Comparison of ENCODE assay signal across 9 mouse cellular contexts in genomic region chr10:81418216-81419070, GRCm38 (mm10). TPM values are rescaled to one million over a fixed set of nuclear protein-coding genes. Genes with fewer than 3 reads are reported as not detected.
DNase-seq lines count a peak whose midpoint lies in the region; ATAC-seq and TF ChIP-seq lines count a peak whose summit lies in the region.
"Had no signal": no experiment of that assay in that cellular context is flagged by ENCODE, and none has a peak within 500 bp of the region (broad histone marks: within the 10 kb centered on the region; RNA-seq: fewer than 3 reads in every experiment).

No protein-coding gene starts in this region.

- no peak for TF ChIP-seq RAD21 in MEL (IDR thresholded peaks at IDR 0.05; ENCODE audit: low read depth, low read length)

- no peaks in the 10 kb centered on the region for H3K4me1 ChIP-seq in MEL (ENCODE audit: control insufficient read depth in 1 of 2, insufficient read depth in 2 of 2, low read length in 2 of 2)
- peaks cover 58% of the 10 kb centered on the region for H3K4me1 ChIP-seq in embryonic facial prominence, embryonic 13.5 days
- peaks cover 24% of the 10 kb centered on the region for H3K4me1 ChIP-seq in hindbrain, postnatal 0 days (ENCODE audit: insufficient read depth, low read length)
- H3K4me1 ChIP-seq in intestine, embryonic 15.5 days (replicated peaks) = peaks cover 51% of the 10 kb centered on the region

- no peak for TF ChIP-seq EP300 in MEL (IDR thresholded peaks at IDR 0.05; ENCODE audit: low read depth in 1 of 2, low read length in 2 of 2)

- WGBS in embryonic facial prominence, embryonic 13.5 days = 41% methylated on average over 11 of the region's 11 CpGs
- 45% methylated on average over 11 of the region's 11 CpGs for WGBS in hindbrain, postnatal 0 days
- 54% methylated on average over 11 of the region's 11 CpGs for WGBS in intestine, embryonic 15.5 days

- no peaks in the 10 kb centered on the region for H3K79me2 ChIP-seq in MEL (ENCODE audit: control insufficient read depth, insufficient read depth, low read length, poor library complexity)

- no peak overlapping the region for H3K27ac ChIP-seq in MEL (ENCODE audit: control insufficient read depth, low read depth, low read length)
- H3K27ac ChIP-seq in embryonic facial prominence, embryonic 13.5 days = peak overlapping the region; percentile 94
- 0 out of 2 replicates have a peak overlapping the region, but pooled peaks have one; percentile 77 for H3K27ac ChIP-seq in hindbrain, postnatal 0 days
- no peak overlapping the region for H3K27ac ChIP-seq in intestine, embryonic 15.5 days

- TF ChIP-seq CTCF in MEL (IDR thresholded peaks at IDR 0.05 in 2 of 3, conservative IDR thresholded peaks at IDR 0.05 in 1 of 3; ENCODE audit: control insufficient read depth in 1 of 3, insufficient read depth in 1 of 3, low read depth in 2 of 3, low read length in 3 of 3, poor library complexity in 1 of 3, severe bottlenecking in 1 of 3) = no peak
- TF ChIP-seq CTCF in hindbrain, postnatal 0 days (IDR thresholded peaks at IDR 0.05; ENCODE audit: low read depth) = no peak

- ATAC-seq in embryonic facial prominence, embryonic 13.5 days (ENCODE audit: insufficient number of reproducible peaks, insufficient read depth, low FRiP score, low TSS enrichment, low read depth) = no peak
- no peak for ATAC-seq in hindbrain, postnatal 0 days
- no peak for ATAC-seq in inflammation-experienced regulatory T-cells, adult 6 months
- no peak for ATAC-seq in intestine, embryonic 15.5 days

- no peak overlapping the region for H3K4me2 ChIP-seq in embryonic facial prominence, embryonic 13.5 days
- no peak overlapping the region for H3K4me2 ChIP-seq in hindbrain, postnatal 0 days (ENCODE audit: low read depth, low read length)
- H3K4me2 ChIP-seq in intestine, embryonic 15.5 days (replicated peaks) = no peak overlapping the region

- no peaks in the 10 kb centered on the region for H3K27me3 ChIP-seq in MEL (ENCODE audit: control insufficient read depth in 1 of 2, insufficient read depth in 2 of 2, low read length in 2 of 2)
- no peaks in the 10 kb centered on the region for H3K27me3 ChIP-seq in embryonic facial prominence, embryonic 13.5 days
- H3K27me3 ChIP-seq in hindbrain, postnatal 0 days (ENCODE audit: insufficient read depth, low read length) = no peaks in the 10 kb centered on the region
- no peaks in the 10 kb centered on the region for H3K27me3 ChIP-seq in intestine, embryonic 15.5 days (replicated peaks)

- no peaks in the 10 kb centered on the region for H3K9me3 ChIP-seq in MEL (replicated peaks; ENCODE audit: insufficient read depth, low read length)
- H3K9me3 ChIP-seq in embryonic facial prominence, embryonic 13.5 days = no peaks in the 10 kb centered on the region
- H3K9me3 ChIP-seq in hindbrain, postnatal 0 days (ENCODE audit: low read length) = no peaks in the 10 kb centered on the region
- H3K9me3 ChIP-seq in intestine, embryonic 15.5 days = no peaks in the 10 kb centered on the region

- H3K36me3 ChIP-seq in MEL (ENCODE audit: control insufficient read depth in 1 of 2, insufficient read depth in 2 of 2, low read length in 2 of 2) = no peaks in the 10 kb centered on the region
- peaks cover 35% of the 10 kb centered on the region for H3K36me3 ChIP-seq in embryonic facial prominence, embryonic 13.5 days
- H3K36me3 ChIP-seq in hindbrain, postnatal 0 days (ENCODE audit: insufficient read depth, low read length) = no peaks in the 10 kb centered on the region
- no peaks in the 10 kb centered on the region for H3K36me3 ChIP-seq in intestine, embryonic 15.5 days

- H3K4me3 ChIP-seq in MEL (ENCODE audit: control insufficient read depth in 1 of 2, insufficient read depth in 1 of 2, low read depth in 2 of 2, low read length in 2 of 2) = no peak overlapping the region
- no peak overlapping the region for H3K4me3 ChIP-seq in embryonic facial prominence, embryonic 13.5 days
- H3K4me3 ChIP-seq in hindbrain, postnatal 0 days (ENCODE audit: low read length) = no peak overlapping the region
- H3K4me3 ChIP-seq in intestine, embryonic 15.5 days (replicated peaks) = no peak overlapping the region

- TF ChIP-seq POLR2A in MEL (IDR thresholded peaks at IDR 0.05; ENCODE audit: control insufficient read depth in 1 of 2, insufficient read depth in 1 of 2, low read depth in 1 of 2, low read length in 2 of 2, poor library complexity in 1 of 2) = no peak

- peak; percentile 3 for DNase-seq in layer of hippocampus, adult 9-11 months
- DNase-seq in layer of hippocampus, adult 11-12 months (ENCODE audit: low spot score) = no peak
- DNase-seq in MEL (ENCODE audit: low read depth, low spot score) = no peak
- no peak for DNase-seq in hindbrain, postnatal 0 days (ENCODE audit: low spot score)
- no peak for DNase-seq in left cerebral cortex, adult 11 months (ENCODE audit: low spot score)

- no peak overlapping the region for H3K9ac ChIP-seq in MEL (ENCODE audit: control insufficient read depth, low read depth, low read length, poor library complexity, severe bottlenecking)
- H3K9ac ChIP-seq in embryonic facial prominence, embryonic 13.5 days = peak overlapping the region; percentile 54; the same call in 1 of the 2 replicates
- no peak overlapping the region for H3K9ac ChIP-seq in hindbrain, postnatal 0 days (replicated peaks; ENCODE audit: low read length)
- H3K9ac ChIP-seq in intestine, embryonic 15.5 days = no peak overlapping the region

TF ChIP-seq in MEL, 35 proteins besides CTCF, POLR2A, EP300 and RAD21:
- no peak for TF ChIP-seq NELFE (IDR thresholded peaks at IDR 0.05; ENCODE audit: low read depth, low read length)
- no peak for TF ChIP-seq TBP (IDR thresholded peaks at IDR 0.05; ENCODE audit: low read depth, low read length)
- no peak for TF ChIP-seq JUND (IDR thresholded peaks at IDR 0.05; ENCODE audit: low read depth, low read length)
- TF ChIP-seq NRF1 (IDR thresholded peaks at IDR 0.05; ENCODE audit: insufficient read depth, low read depth, low read length, poor library complexity, severe bottlenecking) = no peak
- peak; percentile 78 for TF ChIP-seq MAFK (IDR thresholded peaks at IDR 0.05; ENCODE audit: borderline replicate concordance, low read depth, low read length)

RNA-seq across cellular contexts. Expression of gene Smim24, which starts 25.6 kb away (rescaled TPM):
- total RNA-seq in MEL (2012; rRNA removed) = 6.5 and 6.7 TPM in 2 replicates
- 10 to 100 TPM in 1 of 2 experiments, not detected in 1; 29.5 TPM for polyA plus RNA-seq in MEL (2012; ENCODE audit: insufficient read depth in 1 of 2, insufficient read length in 2 of 2, low read depth in 1 of 2, low replicate concordance in 2 of 2, missing spikeins in 1 of 2)
- polyA plus RNA-seq in embryonic facial prominence, embryonic 13.5 days (2015; fragmentation: Nextera tagmentation; extraction: Ambion mirVana) = 3.1 and 7.1 TPM in 2 replicates
- 2.9 and 3.7 TPM in 2 replicates for total RNA-seq in hindbrain, postnatal 0 days (2014; rRNA removed)
- polyA plus RNA-seq in hindbrain, postnatal 0 days (2015; fragmentation: Nextera tagmentation; extraction: Ambion mirVana) = 1.4 and 1.7 TPM in 2 replicates
- 10 to 100 TPM in 1 of 3 experiments, 1 to 10 TPM in 2; 4.4 to 10.7 (median 9.8) TPM for polyA plus RNA-seq in inflammation-experienced regulatory T-cells, adult 6 months (2017; shearing (Covaris generic))
- polyA plus RNA-seq in intestine, embryonic 15.5 days (2015; fragmentation: Nextera tagmentation; extraction: Ambion mirVana) = 235 and 288 TPM in 2 replicates

RNA-seq across cellular contexts. Expression of gene Gm48552, which starts 29.6 kb away (rescaled TPM):
- total RNA-seq in MEL (2012; rRNA removed) = 0.49 and 0.89 TPM in 2 replicates
- polyA plus RNA-seq in MEL (2012; ENCODE audit: insufficient read depth in 1 of 2, insufficient read length in 2 of 2, low read depth in 1 of 2, low replicate concordance in 2 of 2, missing spikeins in 1 of 2) = 1 to 10 TPM in 1 of 2 experiments, not detected in 1; 1.2 TPM
- 1.2 and 1.5 TPM in 2 replicates for polyA plus RNA-seq in embryonic facial prominence, embryonic 13.5 days (2015; fragmentation: Nextera tagmentation; extraction: Ambion mirVana)
- total RNA-seq in hindbrain, postnatal 0 days (2014; rRNA removed) = 7.5 TPM in 2 replicates
- polyA plus RNA-seq in hindbrain, postnatal 0 days (2015; fragmentation: Nextera tagmentation; extraction: Ambion mirVana) = 2.7 and 4.0 TPM in 2 replicates
- polyA plus RNA-seq in inflammation-experienced regulatory T-cells, adult 6 months (2017; shearing (Covaris generic)) = 1 to 10 TPM in 1 of 3 experiments, not detected in 2; 3.1 TPM
- polyA plus RNA-seq in intestine, embryonic 15.5 days (2015; fragmentation: Nextera tagmentation; extraction: Ambion mirVana) = 1.4 TPM in 1 of 2 replicates, not detected in the other
- total RNA-seq: hematopoietic stem cell, adult 5-6 weeks had no signal

RNA-seq across cellular contexts. Expression of gene Gm48551, which starts 34.2 kb away (rescaled TPM):
- total RNA-seq in MEL (2012; rRNA removed) = 0.46 and 0.62 TPM in 2 replicates
- 1 to 10 TPM in 1 of 2 experiments, not detected in 1; 2.6 TPM for polyA plus RNA-seq in MEL (2012; ENCODE audit: insufficient read depth in 1 of 2, insufficient read length in 2 of 2, low read depth in 1 of 2, low replicate concordance in 2 of 2, missing spikeins in 1 of 2)
- 4.1 and 5.0 TPM in 2 replicates for polyA plus RNA-seq in embryonic facial prominence, embryonic 13.5 days (2015; fragmentation: Nextera tagmentation; extraction: Ambion mirVana)
- 2.1 and 3.3 TPM in 2 replicates for total RNA-seq in hindbrain, postnatal 0 days (2014; rRNA removed)
- 5.3 and 7.0 TPM in 2 replicates for polyA plus RNA-seq in hindbrain, postnatal 0 days (2015; fragmentation: Nextera tagmentation; extraction: Ambion mirVana)
- polyA plus RNA-seq in inflammation-experienced regulatory T-cells, adult 6 months (2017; shearing (Covaris generic)) = 1 to 10 TPM in 2 of 3 experiments, under 1 TPM in 1; 0.60 to 1.9 (median 1.1) TPM
- polyA plus RNA-seq in intestine, embryonic 15.5 days (2015; fragmentation: Nextera tagmentation; extraction: Ambion mirVana) = 2.8 and 3.6 TPM in 2 replicates

RNA-seq across cellular contexts. Expression of gene Dohh, which starts 34.2 kb away (rescaled TPM):
- 153 and 157 TPM in 2 replicates for total RNA-seq in MEL (2012; rRNA removed)
- polyA plus RNA-seq in MEL (2012; ENCODE audit: insufficient read depth in 1 of 2, insufficient read length in 2 of 2, low read depth in 1 of 2, low replicate concordance in 2 of 2, missing spikeins in 1 of 2) = 100 to 1,000 TPM in 1 of 2 experiments, not detected in 1; 145 TPM
- 67.8 and 71.8 TPM in 2 replicates for polyA plus RNA-seq in embryonic facial prominence, embryonic 13.5 days (2015; fragmentation: Nextera tagmentation; extraction: Ambion mirVana)
- total RNA-seq in hindbrain, postnatal 0 days (2014; rRNA removed) = 146 TPM in 2 replicates
- 111 and 114 TPM in 2 replicates for polyA plus RNA-seq in hindbrain, postnatal 0 days (2015; fragmentation: Nextera tagmentation; extraction: Ambion mirVana)
- 10 to 100 TPM in 2 of 3 experiments, 1 to 10 TPM in 1; 9.2 to 17.9 (median 10.9) TPM for polyA plus RNA-seq in inflammation-experienced regulatory T-cells, adult 6 months (2017; shearing (Covaris generic))
- polyA plus RNA-seq in intestine, embryonic 15.5 days (2015; fragmentation: Nextera tagmentation; extraction: Ambion mirVana) = 89.2 and 100 TPM in 2 replicates

RNA-seq across cellular contexts. Expression of gene Nfic, which starts 37.0 kb away (rescaled TPM):
- 2.0 and 3.6 TPM in 2 replicates for total RNA-seq in MEL (2012; rRNA removed)
- polyA plus RNA-seq in MEL (2012; ENCODE audit: insufficient read depth in 1 of 2, insufficient read length in 2 of 2, low read depth in 1 of 2, low replicate concordance in 2 of 2, missing spikeins in 1 of 2) = 1 to 10 TPM in 1 of 2 experiments, not detected in 1; 9.7 TPM
- polyA plus RNA-seq in embryonic facial prominence, embryonic 13.5 days (2015; fragmentation: Nextera tagmentation; extraction: Ambion mirVana) = 87.0 and 96.1 TPM in 2 replicates
- 17.2 and 26.5 TPM in 2 replicates for total RNA-seq in hindbrain, postnatal 0 days (2014; rRNA removed)
- 33.8 and 34.6 TPM in 2 replicates for polyA plus RNA-seq in hindbrain, postnatal 0 days (2015; fragmentation: Nextera tagmentation; extraction: Ambion mirVana)
- 10 to 100 TPM; 13.8 to 17.2 (median 15.0) TPM for polyA plus RNA-seq in inflammation-experienced regulatory T-cells, adult 6 months (2017; shearing (Covaris generic))
- polyA plus RNA-seq in intestine, embryonic 15.5 days (2015; fragmentation: Nextera tagmentation; extraction: Ambion mirVana) = 52.8 and 56.0 TPM in 2 replicates

Comparison
In these comparisons a context has a peak if more than half of its experiments do, and no peak if none do; other contexts are left out.
1. H3K27ac ChIP-seq: peak in embryonic facial prominence, embryonic 13.5 days (single experiment) and hindbrain, postnatal 0 days (single experiment); none in MEL (single experiment) and intestine, embryonic 15.5 days (single experiment).